Mouse (Mus musculus) embryonic facial prominence, embryonic 14.5 days (tissue): ENCODE data around the gene Irak4. TPM values are rescaled to one million over a fixed set of nuclear protein-coding genes. Genes with fewer than 3 reads are reported as not detected.

ENCODE experiments used
- ATAC-seq: fragments of 200-750 bp; cut with Nextera tagmentation; 2 replicates; pipeline ENCODE4 v1.8.0; 2017; ENCODE audit warnings: low read depth, moderate number of reproducible peaks, moderate TSS enrichment
- DNase-seq: peaks from one replicate; pipeline ENCODE4 v3.0.0-alpha.2; 2015; ENCODE audit warnings: low spot score
- H3K27ac ChIP-seq: fragments of 300-500 bp; sonication (generic); replicated peaks from 2 replicates; pipeline ENCODE4 v1.5.1; 2014; ENCODE audit warnings: low read depth, mild to moderate bottlenecking, low read length, moderate library complexity
- H3K27me3 ChIP-seq: fragments of 300-500 bp; sonication (generic); replicated peaks from 2 replicates; pipeline ENCODE4 v1.6.1; 2014; ENCODE audit warnings: low read length; ENCODE audit not compliant: control insufficient read depth, insufficient read depth
- H3K36me3 ChIP-seq: fragments of 300-500 bp; sonication (generic); 2 replicates; pipeline ENCODE4 v1.6.1; 2014; ENCODE audit warnings: low read length, mixed read lengths; ENCODE audit not compliant: control insufficient read depth, insufficient read depth
- H3K4me1 ChIP-seq: fragments of 300-500 bp; sonication (generic); 2 replicates; pipeline ENCODE4 v1.6.1; 2014; ENCODE audit warnings: antibody characterized with exemption, low read length; ENCODE audit not compliant: control insufficient read depth, insufficient read depth
- H3K4me2 ChIP-seq: fragments of 300-500 bp; sonication (generic); 2 replicates; pipeline ENCODE4 v1.6.1; 2014; ENCODE audit warnings: low read depth, mild to moderate bottlenecking, low read length, moderate library complexity, mixed read lengths
- H3K4me3 ChIP-seq: fragments of 300-500 bp; sonication (generic); 2 replicates; pipeline ENCODE4 v1.5.1; 2014; ENCODE audit warnings: low read depth, mild to moderate bottlenecking, low read length
- H3K9ac ChIP-seq: fragments of 300-500 bp; sonication (generic); 2 replicates; pipeline ENCODE4 v1.6.1; 2014; ENCODE audit warnings: low read depth, mild to moderate bottlenecking, low read length, moderate library complexity, mixed read lengths
- H3K9me3 ChIP-seq: fragments of 300-500 bp; sonication (generic); 2 replicates; pipeline ENCODE4 v1.6.1; 2016; ENCODE audit warnings: low read length; ENCODE audit not compliant: control insufficient read depth
- WGBS: fragments of 180-500 bp; shearing (Covaris S2); extraction: QIAGEN DNeasy Blood & Tissue Kit; methylation state at CpG from one replicate; pipeline ENCODE4 v1.1.7; 2014; 5-methylcytosine and 5-hydroxymethylcytosine counted together
- polyA plus RNA-seq: library from polyadenylated mRNA; unstranded; fragments of >200 nt; fragmentation: Nextera tagmentation; extraction: Ambion mirVana; gene quantifications from 2 replicates; pipeline ENCODE4 v1.2.1, GENCODE M21; 2014

Irak4 gene
- polyA plus RNA-seq, 1 experiment from 2014 or later = 4.4 TPM

- DNase-seq = no peak
- no peak overlapping the region for H3K4me3 ChIP-seq
- no peaks in the 10 kb centered on the region for H3K27me3 ChIP-seq
- H3K9ac ChIP-seq = no peak overlapping the region
- H3K36me3 ChIP-seq = 0 out of 2 replicates have a peak, but pooled peaks cover 17% of the 10 kb centered on the region
- H3K4me2 ChIP-seq = no peak overlapping the region
- WGBS = 89% methylated on average over 28 of the region's 28 CpGs
- ATAC-seq = no peak
- no peak overlapping the region for H3K27ac ChIP-seq
- H3K4me1 ChIP-seq = no peaks in the 10 kb centered on the region
- H3K9me3 ChIP-seq = no peaks in the 10 kb centered on the region
Observed at GRCm38 (mm10) chr15:94523251-94523650, 20.2 kb upstream of the Irak4 start.

GRCm38 (mm10) chr15:94524956-94525355, 18.5 kb upstream of the Irak4 start:
- ATAC-seq (no peak), DNase-seq (no peak)
- H3K4me1 ChIP-seq = no peaks in the 10 kb centered on the region
- no peaks in the 10 kb centered on the region for H3K9me3 ChIP-seq
- no peak overlapping the region for H3K27ac ChIP-seq
- 84% methylated on average over 12 of the region's 12 CpGs for WGBS
- no peaks in the 10 kb centered on the region for H3K27me3 ChIP-seq
- no peak overlapping the region for H3K4me3 ChIP-seq
- 0 out of 2 replicates have a peak, but pooled peaks cover 17% of the 10 kb centered on the region for H3K36me3 ChIP-seq
- H3K4me2 ChIP-seq = no peak overlapping the region
- H3K9ac ChIP-seq = no peak overlapping the region

- ATAC-seq = no peak
- WGBS = 80% methylated on average over 3 of the region's 3 CpGs
Observed at GRCm38 (mm10) chr15:94530519-94530918, 12.9 kb upstream of the Irak4 start.

GRCm38 (mm10) chr15:94532306-94532705, 11.1 kb upstream of the Irak4 start:
- ATAC-seq (no peak), DNase-seq (no peak)
- Histone ChIP-seq H3K4me3 (no peak overlapping the region), H3K4me1 (no peaks in the 10 kb centered on the region), H3K4me2 (no peak overlapping the region), H3K36me3 (peaks cover 18% of the 10 kb centered on the region), H3K9ac (no peak overlapping the region), H3K9me3 (no peaks in the 10 kb centered on the region), H3K27ac (no peak overlapping the region), H3K27me3 (no peaks in the 10 kb centered on the region)
- WGBS = 89% methylated on average over 5 of the region's 5 CpGs

More at GRCm38 (mm10) chr15:94530519-94530918, 12.9 kb upstream of the Irak4 start:
- Histone ChIP-seq H3K4me3 (no peak overlapping the region), H3K36me3 (peaks cover 23% of the 10 kb centered on the region), H3K9ac (no peak overlapping the region), H3K27me3 (no peaks in the 10 kb centered on the region), H3K27ac (no peak overlapping the region), H3K4me2 (no peak overlapping the region), H3K9me3 (no peaks in the 10 kb centered on the region), H3K4me1 (no peaks in the 10 kb centered on the region)
- DNase-seq = peak; percentile 30

GRCm38 (mm10) chr15:94532956-94533355, 10.5 kb upstream of the Irak4 start:
- Histone ChIP-seq H3K4me3 (no peak overlapping the region), H3K36me3 (peaks cover 18% of the 10 kb centered on the region), H3K27ac (no peak overlapping the region), H3K9ac (no peak overlapping the region), H3K4me2 (no peak overlapping the region), H3K27me3 (no peaks in the 10 kb centered on the region), H3K4me1 (no peaks in the 10 kb centered on the region), H3K9me3 (no peaks in the 10 kb centered on the region)
- WGBS = 83% methylated on average over 6 of the region's 6 CpGs
- ATAC-seq = no peak
- no peak for DNase-seq

DNA sequence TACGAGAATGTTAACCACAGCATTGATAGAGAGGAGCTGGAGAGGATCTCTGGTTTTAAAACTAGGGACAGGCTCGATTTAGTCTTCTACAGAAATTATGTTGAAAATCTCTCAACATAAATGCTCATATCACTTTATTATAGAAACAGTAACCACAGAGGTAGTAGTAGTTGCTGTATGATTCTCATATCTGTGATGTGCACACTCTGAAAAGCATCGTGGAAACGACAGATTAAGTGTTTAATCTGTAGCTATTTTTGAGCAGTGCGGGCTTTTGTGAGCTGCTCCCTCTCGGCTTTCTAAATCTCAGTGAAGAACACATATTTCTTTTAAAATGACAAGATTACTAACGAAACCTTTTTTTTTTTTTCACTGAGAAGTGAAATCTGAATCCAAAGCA, 7.9 kb upstream of the Irak4 start:
- Histone ChIP-seq H3K9ac (no peak overlapping the region), H3K4me3 (no peak overlapping the region), H3K27me3 (no peaks in the 10 kb centered on the region), H3K4me1 (no peaks in the 10 kb centered on the region), H3K27ac (no peak overlapping the region), H3K9me3 (no peaks in the 10 kb centered on the region), H3K36me3 (peaks cover 15% of the 10 kb centered on the region), H3K4me2 (no peak overlapping the region)
- DNase-seq (no peak), ATAC-seq (no peak)
- WGBS = 91% methylated on average over 7 of the region's 7 CpGs

DNA sequence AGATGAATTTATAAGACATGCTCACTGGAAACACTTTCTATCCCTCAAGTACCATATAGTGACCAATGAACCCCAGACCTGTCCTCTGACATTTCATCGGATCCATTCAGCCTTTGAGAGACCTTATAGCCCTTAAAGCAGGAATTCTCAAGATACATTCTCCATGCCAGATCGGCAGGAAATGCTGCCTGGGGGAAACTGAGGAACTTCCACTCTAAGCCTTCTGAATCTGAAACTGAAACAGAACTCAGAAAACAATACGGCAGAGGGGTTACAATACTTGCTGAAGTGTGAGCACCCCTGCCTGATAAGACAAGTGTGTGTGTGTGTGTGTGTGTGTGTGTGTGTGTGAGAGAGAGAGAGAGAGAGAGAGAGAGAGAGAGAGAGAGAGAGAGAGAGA, 4.1 kb upstream of the Irak4 start:
- no peak overlapping the region for H3K9ac ChIP-seq
- no peaks in the 10 kb centered on the region for H3K36me3 ChIP-seq
- H3K4me3 ChIP-seq = no peak overlapping the region
- no peak overlapping the region for H3K27ac ChIP-seq
- peaks cover 4% of the 10 kb centered on the region; the same call in 1 of the 2 replicates for H3K4me1 ChIP-seq
- ATAC-seq = no peak
- no peak overlapping the region for H3K4me2 ChIP-seq
- WGBS = 86% methylated on average over 3 of the region's 3 CpGs
- no peak for DNase-seq
- H3K27me3 ChIP-seq = no peaks in the 10 kb centered on the region
- no peaks in the 10 kb centered on the region for H3K9me3 ChIP-seq

DNA sequence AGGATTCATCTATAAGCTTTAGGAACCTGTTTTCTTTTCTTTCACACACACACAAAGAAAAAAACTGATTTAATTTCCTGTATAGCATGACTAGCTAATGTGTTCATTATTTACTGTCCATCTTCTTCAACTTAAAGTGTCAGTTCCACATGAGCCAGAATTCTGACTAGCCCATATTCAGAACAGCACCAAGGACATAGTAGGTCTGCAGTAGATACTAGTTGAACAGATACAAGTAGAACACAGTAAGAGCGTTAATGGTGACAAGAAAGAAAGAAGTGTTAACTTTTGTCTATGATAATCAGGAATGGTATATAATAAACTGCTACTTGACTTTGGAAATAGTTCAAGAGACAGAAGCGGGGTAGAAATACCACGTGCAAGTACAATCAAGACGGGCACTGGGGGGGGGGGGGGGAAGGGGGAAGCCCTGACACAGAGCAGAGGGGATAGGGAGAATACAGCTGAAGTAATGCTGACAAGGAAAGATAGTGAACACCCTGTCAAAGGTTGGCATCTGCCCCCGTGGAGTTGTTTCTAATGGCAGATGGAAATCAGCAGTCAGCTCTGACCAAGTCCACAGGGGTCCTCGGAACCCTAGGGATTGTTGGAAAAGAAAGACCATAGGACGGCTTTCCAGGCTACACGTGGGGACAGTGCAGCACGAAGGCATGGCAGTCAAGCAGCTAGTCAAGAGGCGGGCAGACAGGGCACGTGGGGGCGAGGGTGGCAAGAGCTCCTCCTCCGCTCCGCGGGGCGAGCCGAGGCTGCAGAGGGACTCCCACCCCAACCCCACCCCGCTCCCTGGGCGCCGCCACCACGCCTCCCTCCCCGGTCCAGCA, 655 bp upstream of the Irak4 start:
- Histone ChIP-seq H3K4me2 (peak overlapping the region; percentile 84), H3K9me3 (no peaks in the 10 kb centered on the region), H3K4me1 (peaks cover 4% of the 10 kb centered on the region; the same call in 1 of the 2 replicates), H3K9ac (peak overlapping the region; percentile 71), H3K27ac (no peak overlapping the region; the same call in 1 of the 2 replicates), H3K27me3 (no peaks in the 10 kb centered on the region), H3K4me3 (peak overlapping the region; percentile 74), H3K36me3 (no peaks in the 10 kb centered on the region)
- WGBS = 13% methylated on average over 13 of the region's 22 CpGs
- ATAC-seq (peak; percentile 90), DNase-seq (no peak)
